Mouse (Mus musculus) kidney, embryonic 16.5 days (tissue): Measurements from ENCODE around the gene Hbq1a. TPM values are rescaled to one million over a fixed set of nuclear protein-coding genes. Genes with fewer than 3 reads are reported as not detected.

ENCODE experiments used
- ATAC-seq: fragments of 200-750 bp; cut with Nextera tagmentation; 2 replicates; pipeline ENCODE4 v1.8.0; 2017; ENCODE audit warnings: moderate TSS enrichment; ENCODE audit not compliant: low FRiP score, low TSS enrichment
- H3K27ac ChIP-seq: fragments of 300-500 bp; sonication (generic); 2 replicates; pipeline ENCODE4 v1.5.1; 2014; ENCODE audit warnings: low read length
- H3K27me3 ChIP-seq: fragments of 300-500 bp; sonication (generic); 2 replicates; pipeline ENCODE4 v1.6.1; 2014; ENCODE audit warnings: low read length, control low read depth, mixed read lengths; ENCODE audit not compliant: insufficient read depth
- H3K36me3 ChIP-seq: fragments of 300-500 bp; sonication (generic); 2 replicates; pipeline ENCODE4 v1.6.1; 2014; ENCODE audit warnings: low read length, control low read depth, mixed read lengths; ENCODE audit not compliant: insufficient read depth
- H3K4me1 ChIP-seq: fragments of 300-500 bp; sonication (generic); 2 replicates; pipeline ENCODE4 v1.6.1; 2014; ENCODE audit warnings: low read length, control low read depth, mixed read lengths; ENCODE audit not compliant: insufficient read depth
- H3K4me2 ChIP-seq: fragments of 300-500 bp; sonication (generic); replicated peaks from 2 replicates; pipeline ENCODE4 v1.6.1; 2014; ENCODE audit warnings: low read depth, low read length
- H3K4me3 ChIP-seq: fragments of 300-500 bp; sonication (generic); 2 replicates; pipeline ENCODE4 v1.5.1; 2014; ENCODE audit warnings: mild to moderate bottlenecking, low read length
- H3K9ac ChIP-seq: fragments of 300-500 bp; sonication (generic); replicated peaks from 2 replicates; pipeline ENCODE4 v1.6.1; 2014; ENCODE audit warnings: low read length
- H3K9me3 ChIP-seq: fragments of 300-500 bp; sonication (generic); 2 replicates; pipeline ENCODE4 v1.6.1; 2016; ENCODE audit warnings: low read length, control low read depth
- WGBS: fragments of 180-500 bp; shearing (Covaris S2); extraction: QIAGEN DNeasy Blood & Tissue Kit; methylation state at CpG from one replicate; pipeline ENCODE4 v1.1.7; 2014; 5-methylcytosine and 5-hydroxymethylcytosine counted together
- polyA plus RNA-seq: library from polyadenylated mRNA; unstranded; fragments of >200 nt; fragmentation: Nextera tagmentation; extraction: Ambion mirVana; gene quantifications from 2 replicates; pipeline ENCODE4 v1.2.1, GENCODE M21; 2015

Gene Hbq1a
- polyA plus RNA-seq, 1 experiment from 2014 or later, result 0.37 TPM

- Histone ChIP-seq H3K36me3 (no peaks in the 10 kb centered on the region), H3K4me1 (peaks cover 15% of the 10 kb centered on the region), H3K4me3 (peak within 1 kb of the TSS; percentile 87), H3K27me3 (peaks cover 3% of the 10 kb centered on the region; the same call in 1 of the 2 replicates), H3K9me3 (no peaks in the 10 kb centered on the region), H3K9ac (peak within 1 kb of the TSS; percentile 94), H3K27ac (peak within 1 kb of the TSS; percentile 96), H3K4me2 (peak within 1 kb of the TSS; percentile 72)
- peak; percentile 99 for ATAC-seq
- WGBS, result under 1% methylated on average over 54 of the region's 54 CpGs
Measured at GRCm38 (mm10) chr11:32267188-32267884, 32.5 kb upstream of the Hbq1a start, which contains the start of gene Nprl3. TSS of gene Nprl3 (minus strand) at chr11:32267707.

- peak overlapping the region; percentile 94 for H3K9ac ChIP-seq
- no peaks in the 10 kb centered on the region for H3K36me3 ChIP-seq
- H3K27me3 ChIP-seq, result peaks cover 3% of the 10 kb centered on the region; the same call in 1 of the 2 replicates
- peak; percentile 33 for ATAC-seq
- peaks cover 15% of the 10 kb centered on the region for H3K4me1 ChIP-seq
- H3K9me3 ChIP-seq, result no peaks in the 10 kb centered on the region
- peak overlapping the region; percentile 87 for H3K4me3 ChIP-seq
- peak overlapping the region; percentile 72 for H3K4me2 ChIP-seq
- 19% methylated on average over 5 of the region's 5 CpGs for WGBS
- H3K27ac ChIP-seq, result peak overlapping the region; percentile 60; the same call in 1 of the 2 replicates
Measured at GRCm38 (mm10) chr11:32267964-32268363, 31.9 kb upstream of the Hbq1a start.

GRCm38 (mm10) chr11:32268952-32269351 is 30.9 kb upstream of the Hbq1a start:
- no peak overlapping the region for H3K4me2 ChIP-seq
- no peaks in the 10 kb centered on the region for H3K36me3 ChIP-seq
- no peak overlapping the region for H3K4me3 ChIP-seq
- 87% methylated on average over 5 of the region's 5 CpGs for WGBS
- H3K27ac ChIP-seq, result no peak overlapping the region
- ATAC-seq, result no peak
- H3K27me3 ChIP-seq, result peaks cover 3% of the 10 kb centered on the region; the same call in 1 of the 2 replicates
- peaks cover 15% of the 10 kb centered on the region for H3K4me1 ChIP-seq
- H3K9ac ChIP-seq, result no peak overlapping the region
- no peaks in the 10 kb centered on the region for H3K9me3 ChIP-seq

GRCm38 (mm10) chr11:32271178-32271577 is 28.7 kb upstream of the Hbq1a start:
- Histone ChIP-seq H3K4me3 (no peak overlapping the region), H3K9me3 (no peaks in the 10 kb centered on the region), H3K27me3 (peaks cover 3% of the 10 kb centered on the region; the same call in 1 of the 2 replicates), H3K4me1 (peaks cover 9% of the 10 kb centered on the region), H3K9ac (no peak overlapping the region), H3K4me2 (no peak overlapping the region), H3K27ac (no peak overlapping the region), H3K36me3 (no peaks in the 10 kb centered on the region)
- no peak for ATAC-seq
- WGBS, result 51% methylated on average over 4 of the region's 4 CpGs

GRCm38 (mm10) chr11:32276347-32276746 is 23.5 kb upstream of the Hbq1a start, which contains the start of gene Hba-x:
TSS of gene Hba-x (plus strand) at chr11:32276400.
- H3K4me1 ChIP-seq, result no peaks in the 10 kb centered on the region
- no peak for ATAC-seq
- 77% methylated on average over 3 of the region's 3 CpGs for WGBS
- H3K4me3 ChIP-seq, result no peak within 1 kb of the TSS
- H3K4me2 ChIP-seq, result no peak within 1 kb of the TSS
- no peaks in the 10 kb centered on the region for H3K36me3 ChIP-seq
- H3K9me3 ChIP-seq, result no peaks in the 10 kb centered on the region
- peaks cover 4% of the 10 kb centered on the region; the same call in 1 of the 2 replicates for H3K27me3 ChIP-seq
- no peak within 1 kb of the TSS for H3K27ac ChIP-seq
- no peak within 1 kb of the TSS for H3K9ac ChIP-seq

- no peak overlapping the region for H3K9ac ChIP-seq
- WGBS, result 74% methylated on average over 21 of the region's 21 CpGs
- H3K27me3 ChIP-seq, result peaks cover 6% of the 10 kb centered on the region; the same call in 1 of the 2 replicates
- H3K4me2 ChIP-seq, result no peak overlapping the region
- H3K9me3 ChIP-seq, result no peaks in the 10 kb centered on the region
- no peak for ATAC-seq
- no peaks in the 10 kb centered on the region for H3K4me1 ChIP-seq
- no peak overlapping the region for H3K27ac ChIP-seq
- no peaks in the 10 kb centered on the region for H3K36me3 ChIP-seq
- no peak overlapping the region for H3K4me3 ChIP-seq
Measured at GRCm38 (mm10) chr11:32277736-32278457, 22.0 kb upstream of the Hbq1a start.

GRCm38 (mm10) chr11:32278458-32278957 is 21.4 kb upstream of the Hbq1a start:
- Histone ChIP-seq H3K27ac (no peak overlapping the region), H3K36me3 (no peaks in the 10 kb centered on the region), H3K9me3 (no peaks in the 10 kb centered on the region), H3K9ac (no peak overlapping the region), H3K4me2 (no peak overlapping the region), H3K4me3 (no peak overlapping the region), H3K27me3 (peaks cover 6% of the 10 kb centered on the region; the same call in 1 of the 2 replicates), H3K4me1 (no peaks in the 10 kb centered on the region)
- no peak for ATAC-seq
- 79% methylated on average over 12 of the region's 12 CpGs for WGBS

GRCm38 (mm10) chr11:32280646-32281045 is 19.2 kb upstream of the Hbq1a start:
- Histone ChIP-seq H3K27me3 (peaks cover 6% of the 10 kb centered on the region; the same call in 1 of the 2 replicates), H3K4me3 (no peak overlapping the region), H3K4me2 (no peak overlapping the region), H3K4me1 (no peaks in the 10 kb centered on the region), H3K9me3 (no peaks in the 10 kb centered on the region), H3K36me3 (no peaks in the 10 kb centered on the region), H3K9ac (no peak overlapping the region), H3K27ac (no peak overlapping the region)
- ATAC-seq, result no peak
- WGBS, result 38% methylated on average over 2 of the region's 2 CpGs

- H3K36me3 ChIP-seq, result no peaks in the 10 kb centered on the region
- H3K4me3 ChIP-seq, result no peak overlapping the region
- H3K9me3 ChIP-seq, result no peaks in the 10 kb centered on the region
- ATAC-seq, result no peak
- peaks cover 6% of the 10 kb centered on the region; the same call in 1 of the 2 replicates for H3K27me3 ChIP-seq
- no peak overlapping the region for H3K4me2 ChIP-seq
- H3K9ac ChIP-seq, result no peak overlapping the region
- 75% methylated on average over 1 of the region's 1 CpGs for WGBS
- no peaks in the 10 kb centered on the region for H3K4me1 ChIP-seq
- no peak overlapping the region for H3K27ac ChIP-seq
Measured at GRCm38 (mm10) chr11:32281416-32282144, 18.3 kb upstream of the Hbq1a start.
